Mouse (Mus musculus) adipocyte (in vitro differentiated cells): ENCODE data around the gene BC048403.
A peak's percentile ranks its signal among the peaks of the same experiment; 100 is the strongest.

ENCODE experiments used
- DNase-seq: peaks from one replicate; pipeline ENCODE4 v3.0.0-alpha.2; 2016; ENCODE audit warnings: low spot score

Gene BC048403

GRCm38 (mm10) chr10:121739548-121740505 lies at the start of gene BC048403:
Gene BC048403, plus strand, starts transcription at chr10:121739937.
- peak; percentile 71 for DNase-seq

DNA sequence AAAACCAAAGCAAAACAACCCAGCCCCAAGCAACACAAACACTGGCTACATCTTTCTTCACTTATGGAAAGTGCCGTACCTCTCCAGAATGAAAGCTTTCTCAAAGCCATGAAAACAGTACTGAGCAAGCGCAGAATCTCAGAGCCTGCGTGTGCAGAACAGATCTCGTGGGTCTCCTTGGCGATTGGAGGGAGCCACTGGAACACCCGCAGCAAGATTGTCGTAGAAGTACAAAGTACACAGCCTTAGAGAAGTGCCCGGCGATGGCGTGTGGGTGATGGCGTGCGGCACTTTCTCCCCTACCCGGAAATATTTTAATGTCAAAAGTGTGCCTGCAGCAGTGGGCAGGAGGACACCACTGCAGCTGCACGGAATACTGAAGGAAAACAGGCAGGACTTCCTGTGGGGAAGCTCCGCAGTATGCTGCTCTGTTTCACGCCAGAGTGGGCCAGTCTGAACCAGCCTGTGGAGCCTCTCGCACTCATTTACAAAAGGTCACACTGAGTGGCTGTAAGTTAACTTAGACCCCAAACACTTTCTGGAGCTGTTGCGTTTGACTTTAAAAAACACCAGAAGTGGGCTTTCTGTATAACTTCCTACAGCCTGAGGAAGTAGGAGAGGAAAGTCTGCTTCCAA lies 46.7 kb upstream of the BC048403 start:
- no peak for DNase-seq

DNA sequence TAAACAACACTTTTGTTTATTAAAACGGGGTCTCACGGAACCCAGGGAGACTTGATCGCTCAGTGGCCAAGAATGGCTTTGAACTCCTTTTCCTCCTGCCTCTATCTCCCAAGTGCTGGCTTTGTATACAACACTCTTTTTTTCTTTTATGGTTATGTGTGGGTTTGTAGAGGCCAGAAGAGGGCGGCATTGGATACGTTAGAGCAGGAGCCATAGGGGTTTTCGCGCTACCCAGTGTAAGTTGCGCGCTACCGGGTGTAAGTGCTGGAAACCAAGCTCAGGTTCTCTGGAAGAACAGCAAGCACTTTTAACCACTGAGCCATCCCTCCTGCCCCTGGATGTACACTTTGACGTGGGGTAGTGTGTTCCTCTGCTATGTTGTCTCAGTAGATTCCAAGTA lies 45.2 kb upstream of the BC048403 start:
- no peak for DNase-seq

GRCm38 (mm10) chr10:121701296-121702248 lies 38.2 kb upstream of the BC048403 start:
- peak; percentile 80 for DNase-seq

GRCm38 (mm10) chr10:121703619-121704018 lies 36.1 kb upstream of the BC048403 start:
- peak; percentile 94 for DNase-seq

- no peak for DNase-seq
Observed at GRCm38 (mm10) chr10:121704871-121705270, 34.9 kb upstream of the BC048403 start.

- no peak for DNase-seq
Observed at GRCm38 (mm10) chr10:121705399-121706163, 34.2 kb upstream of the BC048403 start.

- DNase-seq, result no peak
Observed at GRCm38 (mm10) chr10:121716862-121717261, 22.9 kb upstream of the BC048403 start.

- no peak for DNase-seq
Observed at GRCm38 (mm10) chr10:121718896-121719585, 20.7 kb upstream of the BC048403 start.

GRCm38 (mm10) chr10:121720701-121721100 lies 19.0 kb upstream of the BC048403 start:
- no peak for DNase-seq

DNA sequence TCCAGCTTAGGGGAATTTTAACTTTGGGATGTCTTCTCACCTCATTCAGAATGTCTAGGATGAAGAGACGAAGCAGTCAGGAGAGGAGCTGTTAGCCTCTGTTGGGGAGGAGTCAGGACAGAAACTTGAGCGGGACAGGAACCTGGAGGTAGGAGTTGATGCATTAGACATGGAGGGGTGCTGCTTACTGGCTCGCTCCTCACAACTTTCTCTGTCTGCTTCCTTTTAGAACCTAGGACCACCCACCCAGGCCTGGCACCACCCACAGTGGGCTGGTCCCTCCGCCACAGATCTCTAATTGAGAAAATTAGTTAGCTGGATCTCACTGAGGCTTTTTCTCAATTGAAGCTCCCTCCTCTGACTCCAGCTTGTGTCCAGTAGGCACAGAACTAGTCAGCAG lies 13.2 kb upstream of the BC048403 start:
- no peak for DNase-seq

DNA sequence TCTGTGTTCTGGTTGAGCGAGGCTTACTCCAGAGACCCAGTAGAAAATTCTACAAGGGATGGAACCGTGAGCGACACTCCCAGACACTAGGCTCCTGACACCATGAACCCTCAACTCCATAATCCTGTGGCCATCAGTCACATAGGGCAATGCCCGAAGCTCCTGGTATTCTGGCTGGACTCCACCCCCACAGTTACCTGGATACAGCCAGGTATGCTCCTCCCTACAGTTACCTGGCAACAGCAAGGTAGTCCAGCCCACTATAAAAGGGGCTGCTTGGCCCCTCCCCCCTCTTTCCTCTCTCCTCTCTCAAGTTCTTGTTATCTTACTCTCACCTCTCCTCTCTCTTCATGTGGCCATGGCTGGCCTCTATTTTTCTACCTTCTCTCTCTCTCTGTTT lies 12.6 kb upstream of the BC048403 start:
- no peak for DNase-seq

DNA sequence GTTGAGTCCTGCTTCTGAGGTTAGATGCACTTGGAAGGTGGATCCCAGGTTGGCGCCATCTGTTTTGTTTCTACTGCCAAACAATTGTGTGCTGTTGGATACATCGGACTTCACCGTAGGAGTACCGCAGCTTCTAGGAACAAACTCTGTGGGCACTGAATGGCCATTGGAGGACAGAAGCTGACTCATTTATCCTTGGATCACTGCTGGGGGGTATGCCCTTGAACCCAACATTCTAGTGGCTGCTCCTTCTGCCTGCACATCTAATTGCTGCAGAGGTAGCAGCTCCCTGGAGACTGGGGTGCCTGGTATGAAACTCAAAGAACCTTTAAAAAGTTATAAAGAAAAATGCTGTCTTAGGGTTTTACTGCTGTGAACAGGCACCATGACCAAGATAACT lies 11.5 kb upstream of the BC048403 start:
- DNase-seq, result no peak

- no peak for DNase-seq
Observed at GRCm38 (mm10) chr10:121731048-121731725, 8.6 kb upstream of the BC048403 start.

- DNase-seq, result no peak
Observed at GRCm38 (mm10) chr10:121732542-121732941, 7.2 kb upstream of the BC048403 start.

DNA sequence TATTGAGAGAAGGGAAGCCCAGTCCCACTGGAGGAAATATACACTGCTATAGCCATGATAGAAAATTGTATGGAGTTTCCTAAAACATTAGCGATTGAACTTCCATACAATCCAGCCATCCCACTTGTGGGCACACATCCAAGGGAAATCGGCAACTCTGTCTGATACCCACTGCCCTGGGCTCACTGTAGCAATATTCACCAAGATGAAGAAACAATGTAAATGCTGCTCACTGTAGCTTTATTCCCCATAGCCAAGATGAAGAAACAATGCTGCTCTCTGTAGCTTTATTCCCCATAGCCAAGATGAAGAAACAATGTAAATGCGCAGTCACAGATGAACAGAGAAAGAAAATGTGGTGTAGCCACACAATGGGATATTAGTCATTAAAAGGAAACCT lies 2.5 kb upstream of the BC048403 start:
- DNase-seq, result no peak

- DNase-seq, result no peak
Observed at GRCm38 (mm10) chr10:121742336-121742735, 2.6 kb downstream of the BC048403 start.

GRCm38 (mm10) chr10:121750175-121750574 lies 10.4 kb downstream of the BC048403 start:
- no peak for DNase-seq

DNA sequence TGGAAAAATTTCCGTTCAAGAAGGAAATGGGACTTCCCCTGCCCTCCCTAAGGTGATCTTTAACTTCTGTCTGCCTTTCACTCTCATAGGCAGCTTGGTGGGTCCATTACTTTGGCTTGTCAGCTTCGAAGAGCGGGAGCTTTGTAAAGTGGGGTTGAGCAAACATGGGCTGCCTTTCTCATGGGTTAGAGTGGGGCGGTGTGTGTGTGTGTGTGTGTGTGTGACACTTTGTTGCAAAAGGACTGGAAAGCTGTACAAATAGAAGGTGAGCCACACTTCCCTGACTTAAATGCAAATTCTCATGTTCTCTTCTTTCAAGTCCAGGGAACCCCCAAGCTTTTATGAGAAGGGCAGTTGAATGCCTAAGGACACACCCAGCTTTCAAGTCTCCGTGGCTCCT lies 14.5 kb downstream of the BC048403 start:
- DNase-seq, result no peak

GRCm38 (mm10) chr10:121755822-121756221 lies 16.1 kb downstream of the BC048403 start:
- no peak for DNase-seq
